Mouse (Mus musculus) layer of hippocampus, adult 2 months (tissue): ENCODE data around the gene Mxra7. TPM values are rescaled to one million over a fixed set of nuclear protein-coding genes. Genes with fewer than 3 reads are reported as not detected.

Experiments
- DNase-seq, 2 experiments: peaks; one replicate each; pipeline ENCODE4 v3.0.0; 2022; ENCODE audit warnings: low spot score in 2 of 2
- H3K27ac ChIP-seq: fragments of 200-600 bp; 2 replicates; pipeline ENCODE4 v1.8.1; 2022
- H3K4me3 ChIP-seq: fragments of 200-600 bp; 2 replicates; pipeline ENCODE4 v1.8.1; 2022; ENCODE audit warnings: mild to moderate bottlenecking
- CTCF ChIP-seq: fragments of 200-600 bp; conservative IDR thresholded peaks from 2 replicates; pipeline ENCODE4 v1.8.1; 2022; ENCODE audit warnings: antibody characterized with exemption, mild to moderate bottlenecking, moderate library complexity
- total RNA-seq, 2 experiments: library from RNA; stranded (reverse); gene quantifications; 2 replicates each; pipeline ENCODE4 v1.2.3; 2021

Gene Mxra7
- total RNA-seq, 2 experiments from 2014 or later = 20.0 to 23.4 TPM

GRCm38 (mm10) chr11:116810528-116810927 lies 17.3 kb downstream of the Mxra7 start:
- Histone ChIP-seq H3K4me3 (no peak overlapping the region), H3K27ac (peak overlapping the region; percentile 87)
- no peak for DNase-seq
- no peak for TF ChIP-seq CTCF

- DNase-seq = no peak
- no peak for TF ChIP-seq CTCF
- no peak overlapping the region for H3K4me3 ChIP-seq
- H3K27ac ChIP-seq = no peak overlapping the region
Observed at GRCm38 (mm10) chr11:116809520-116809919, 18.3 kb downstream of the Mxra7 start.

DNA sequence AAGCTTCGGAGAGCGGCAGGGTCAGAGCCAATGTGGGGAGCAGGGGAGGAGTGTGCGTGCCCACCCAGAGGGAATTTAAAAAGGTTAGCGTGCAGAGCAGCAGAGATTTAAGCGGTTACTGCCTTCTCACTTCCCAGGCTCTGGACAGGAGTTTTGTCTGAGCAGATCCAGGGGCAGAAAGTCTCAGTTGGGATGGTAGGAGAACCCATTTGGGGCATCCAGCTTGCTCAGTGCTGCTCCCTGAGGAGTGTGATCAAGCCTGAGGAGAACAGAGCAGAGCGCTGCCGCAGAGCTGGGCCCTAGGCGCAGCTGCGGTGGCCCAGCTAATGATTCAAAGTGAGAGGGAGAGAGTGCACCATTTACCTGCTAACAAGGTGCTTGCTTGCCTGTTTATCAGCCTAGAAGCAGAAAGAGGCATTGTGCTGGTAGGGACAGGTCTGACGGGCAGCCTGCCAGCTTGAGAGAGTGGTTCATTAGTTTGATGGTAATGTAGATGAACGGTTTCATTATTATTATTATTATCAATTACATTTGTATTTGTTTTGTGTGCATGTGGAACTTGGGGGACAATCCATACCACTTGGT lies 18.9 kb downstream of the Mxra7 start:
- Histone ChIP-seq H3K4me3 (no peak overlapping the region), H3K27ac (no peak overlapping the region)
- no peak for DNase-seq
- TF ChIP-seq CTCF = no peak

- peak; percentile 91 for TF ChIP-seq CTCF
- Histone ChIP-seq H3K27ac (peak overlapping the region; percentile 43), H3K4me3 (no peak overlapping the region)
- DNase-seq = peak; percentile 83 to 88
Observed at GRCm38 (mm10) chr11:116807938-116808606, 19.8 kb downstream of the Mxra7 start.

DNA sequence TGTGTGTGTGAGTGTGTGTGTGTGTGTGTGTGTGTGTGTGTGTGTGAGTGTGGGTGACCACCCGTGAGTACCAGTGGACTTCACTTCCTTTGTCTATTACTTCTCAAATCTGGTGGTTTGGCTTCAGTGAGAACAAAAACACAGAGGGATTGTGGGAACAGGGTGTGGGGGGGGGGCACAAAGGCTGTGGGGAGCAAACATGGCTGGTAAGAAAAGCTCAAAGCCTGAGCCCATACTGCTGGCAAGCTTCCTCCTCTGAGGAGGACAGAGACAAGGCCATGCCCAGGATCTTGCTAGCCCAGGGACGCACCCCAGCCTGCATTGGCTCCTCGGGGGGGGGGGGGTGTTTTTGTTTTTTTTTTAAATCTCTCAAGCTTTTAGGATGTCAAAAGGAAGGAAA lies 20.3 kb downstream of the Mxra7 start:
- no peak for DNase-seq
- no peak overlapping the region for H3K4me3 ChIP-seq

DNA sequence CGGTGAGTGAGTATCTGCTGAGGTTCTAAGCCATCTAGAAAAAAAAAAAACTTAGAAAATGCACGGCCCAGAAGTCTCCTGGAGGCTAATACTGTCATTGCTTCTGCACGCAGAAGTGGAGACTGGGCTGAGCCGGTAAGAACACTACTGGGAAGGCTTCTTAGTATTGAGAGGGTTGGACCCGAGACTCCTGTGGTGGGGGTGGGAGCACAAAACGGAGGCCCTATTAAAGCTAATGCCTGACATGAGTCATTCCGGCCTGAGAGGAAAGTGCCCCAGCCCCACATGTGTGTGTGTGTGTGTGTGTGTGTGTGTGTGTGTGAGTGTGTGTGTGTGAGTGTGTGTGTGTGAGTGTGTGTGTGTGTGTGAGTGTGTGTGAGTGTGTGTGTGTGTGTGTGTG lies 20.7 kb downstream of the Mxra7 start:
- TF ChIP-seq CTCF = peak; percentile 34
- no peak for DNase-seq
- no peak overlapping the region for H3K27ac ChIP-seq

More for the DNA sequence above, 20.3 kb downstream of the Mxra7 start:
- TF ChIP-seq CTCF = no peak
- peak overlapping the region; percentile 43; the same call in 1 of the 2 replicates for H3K27ac ChIP-seq

GRCm38 (mm10) chr11:116806136-116807071 lies 21.4 kb downstream of the Mxra7 start:
- Histone ChIP-seq H3K4me3 (no peak overlapping the region), H3K27ac (peak overlapping the region; percentile 49)
- no peak for DNase-seq
- no peak for TF ChIP-seq CTCF

More for the DNA sequence above, 20.7 kb downstream of the Mxra7 start:
- no peak overlapping the region for H3K4me3 ChIP-seq

GRCm38 (mm10) chr11:116802709-116803108 lies 25.1 kb downstream of the Mxra7 start:
- H3K4me3 ChIP-seq = no peak overlapping the region
- no peak for DNase-seq
- TF ChIP-seq CTCF = no peak
- H3K27ac ChIP-seq = no peak overlapping the region

DNA sequence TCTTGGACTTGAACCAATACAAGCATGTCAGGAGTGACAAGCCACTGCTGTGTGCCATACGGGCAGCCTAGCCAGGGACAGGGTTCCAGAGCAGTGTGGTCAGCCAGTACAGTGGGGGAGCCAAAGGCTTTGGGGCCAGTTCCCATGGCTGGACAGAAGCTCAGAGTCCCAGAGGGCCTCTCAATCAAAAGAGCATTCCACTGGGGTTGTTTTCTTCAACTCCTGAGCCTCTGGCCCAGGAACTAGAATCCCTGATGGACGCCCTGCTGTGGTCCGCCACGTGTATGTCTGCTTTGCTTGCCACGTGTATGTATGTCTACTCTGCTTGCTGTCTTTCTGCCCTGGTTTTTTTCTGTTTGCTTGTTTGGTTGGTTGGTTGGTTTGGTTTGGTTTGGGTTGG lies 26.7 kb downstream of the Mxra7 start:
- Histone ChIP-seq H3K4me3 (no peak overlapping the region), H3K27ac (no peak overlapping the region)
- DNase-seq = no peak
- TF ChIP-seq CTCF = no peak

DNA sequence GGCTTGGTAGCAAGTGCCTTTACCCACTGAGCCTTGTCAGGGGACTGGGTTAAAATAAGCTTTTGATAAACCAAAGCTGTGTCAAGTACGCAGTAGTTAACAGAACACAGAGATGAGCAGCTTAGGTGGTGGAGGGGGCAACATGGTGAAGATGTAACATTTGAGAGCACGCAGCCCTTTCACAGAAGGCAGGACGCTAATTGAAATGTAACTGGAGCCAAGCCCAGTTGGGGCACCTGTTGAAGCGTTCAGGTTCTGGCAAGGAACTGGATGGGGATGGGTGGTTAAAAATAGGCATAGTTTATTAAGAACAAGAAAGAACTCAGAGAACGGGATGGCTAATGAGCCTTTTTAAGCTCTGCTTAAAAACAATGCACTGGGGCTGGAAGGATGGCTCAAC lies 28.5 kb downstream of the Mxra7 start:
- Histone ChIP-seq H3K27ac (no peak overlapping the region), H3K4me3 (no peak overlapping the region)
- TF ChIP-seq CTCF = no peak
- DNase-seq = peak in 1 of 2 experiments; percentile 58

GRCm38 (mm10) chr11:116784221-116784620 lies 43.6 kb downstream of the Mxra7 start:
- no peak for TF ChIP-seq CTCF
- DNase-seq = no peak
- Histone ChIP-seq H3K4me3 (no peak overlapping the region), H3K27ac (no peak overlapping the region)

- 0 out of 2 replicates have a peak, but pooled peaks have one; percentile 8 for TF ChIP-seq CTCF
- DNase-seq = no peak
- H3K4me3 ChIP-seq = no peak overlapping the region
- H3K27ac ChIP-seq = no peak overlapping the region
Observed at GRCm38 (mm10) chr11:116782737-116783145, 45.1 kb downstream of the Mxra7 start.

- DNase-seq = no peak
- Histone ChIP-seq H3K27ac (no peak within 1 kb of the TSS), H3K4me3 (no peak within 1 kb of the TSS)
- TF ChIP-seq CTCF = no peak
Observed at GRCm38 (mm10) chr11:116775407-116775806, 52.4 kb downstream of the Mxra7 start, which contains the start of gene St6galnac1. TSS of gene St6galnac1 (minus strand) at chr11:116775507.
